Mouse (Mus musculus) heart, adult 2 months (tissue): ENCODE data around the gene Tmc2.
A peak's percentile ranks its signal among the peaks of the same experiment; 100 is the strongest.

Experiments used
- CTCF ChIP-seq: fragments of 200-600 bp; IDR thresholded peaks from 2 replicates; pipeline ENCODE4 v1.8.1; 2022; ENCODE audit warnings: antibody characterized with exemption, mild to moderate bottlenecking, moderate library complexity
- POLR2A ChIP-seq: fragments of 200-500 bp; IDR thresholded peaks from 2 replicates; pipeline ENCODE4 v1.6.1; 2011; ENCODE audit warnings: mild to moderate bottlenecking, low read depth, low read length, control low read depth; ENCODE audit not compliant: insufficient read depth

DNA sequence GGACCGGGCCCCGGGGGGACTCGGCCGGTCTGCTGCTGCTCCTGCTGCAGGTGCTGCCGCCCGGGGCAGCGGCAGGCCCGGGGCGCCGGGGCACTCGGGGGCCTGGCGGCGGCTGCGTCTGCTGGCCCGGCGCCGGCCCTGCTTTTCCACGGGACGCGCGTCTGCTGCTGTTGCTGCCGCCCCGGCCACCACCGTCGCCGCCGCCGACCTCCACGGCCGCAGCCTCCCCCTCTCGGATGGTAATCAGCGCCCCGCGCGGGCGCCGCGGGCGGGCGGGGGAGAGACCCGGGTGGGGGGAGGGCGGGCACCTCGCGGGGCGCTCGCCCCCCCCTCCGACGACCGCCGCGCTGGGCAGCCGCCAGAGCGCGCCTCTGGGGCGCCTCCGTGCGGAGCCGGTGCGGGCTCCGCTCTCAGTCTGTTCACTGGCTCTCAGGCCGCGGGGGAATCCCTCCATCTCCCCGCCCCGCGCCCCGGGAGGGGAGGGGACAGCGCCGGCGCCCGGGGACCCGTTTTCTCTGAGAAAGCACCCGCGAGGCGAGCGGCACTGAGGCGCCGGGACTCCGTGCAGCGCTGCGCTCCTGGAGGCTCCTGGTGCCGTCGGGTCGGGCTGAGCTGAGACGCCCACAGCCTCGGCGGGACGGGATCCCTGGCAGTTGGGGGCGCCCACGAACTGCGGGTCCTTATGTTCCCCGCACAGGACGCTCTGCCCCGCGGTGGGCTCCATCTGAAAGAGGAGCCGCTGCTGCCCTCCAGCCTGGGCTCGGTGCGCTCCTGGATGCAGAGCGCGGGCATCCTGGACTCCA, 100.5 kb downstream of the Tmc2 start:
- peak; percentile 38 for TF ChIP-seq CTCF
- no peak for TF ChIP-seq POLR2A
